Mouse (Mus musculus) adrenal gland, adult (tissue): ENCODE results near the gene Gm4027.
"Not testable (repeated sequence)": the region's sequence is repeated elsewhere in the genome, so short reads cannot be mapped to it uniquely, and the experiment has no call there.

Experiments
- DNase-seq, 2 experiments: peaks; one replicate each; pipeline ENCODE4 v3.0.0; 2022 to 2023; ENCODE audit warnings: low spot score in 1 of 2; ENCODE audit not compliant: inconsistent age in 2 of 2

Gene Gm4027

GRCm38 (mm10) chr12:87618569-87618968 lies at the start of gene Gm4027:
Gene Gm4027, plus strand, starts transcription at chr12:87618869.
- not testable (repeated sequence) for DNase-seq

- DNase-seq, result not testable (repeated sequence)
Observed at GRCm38 (mm10) chr12:87601388-87601787, 17.3 kb upstream of the Gm4027 start.

GRCm38 (mm10) chr12:87602388-87602787 lies 16.3 kb upstream of the Gm4027 start, which contains the start of gene Oog1:
Gene Oog1, plus strand, starts transcription at chr12:87602688.
- not testable (repeated sequence) for DNase-seq

- DNase-seq, result not testable (repeated sequence)
Observed at GRCm38 (mm10) chr12:87644520-87644919, 25.9 kb downstream of the Gm4027 start, which contains the start of gene Gm16381. Gene Gm16381, minus strand, starts transcription at chr12:87644620.

- not testable (repeated sequence) for DNase-seq
Observed at GRCm38 (mm10) chr12:87652916-87653703, 34.4 kb downstream of the Gm4027 start.
